Mouse (Mus musculus): ENCODE data around the gene Kmt5a. TPM values are rescaled to one million over a fixed set of nuclear protein-coding genes. Genes with fewer than 3 reads are reported as not detected.

Kmt5a gene
- polyA plus RNA-seq (2017; shearing (Covaris generic)): 10.3 TPM

DNA sequence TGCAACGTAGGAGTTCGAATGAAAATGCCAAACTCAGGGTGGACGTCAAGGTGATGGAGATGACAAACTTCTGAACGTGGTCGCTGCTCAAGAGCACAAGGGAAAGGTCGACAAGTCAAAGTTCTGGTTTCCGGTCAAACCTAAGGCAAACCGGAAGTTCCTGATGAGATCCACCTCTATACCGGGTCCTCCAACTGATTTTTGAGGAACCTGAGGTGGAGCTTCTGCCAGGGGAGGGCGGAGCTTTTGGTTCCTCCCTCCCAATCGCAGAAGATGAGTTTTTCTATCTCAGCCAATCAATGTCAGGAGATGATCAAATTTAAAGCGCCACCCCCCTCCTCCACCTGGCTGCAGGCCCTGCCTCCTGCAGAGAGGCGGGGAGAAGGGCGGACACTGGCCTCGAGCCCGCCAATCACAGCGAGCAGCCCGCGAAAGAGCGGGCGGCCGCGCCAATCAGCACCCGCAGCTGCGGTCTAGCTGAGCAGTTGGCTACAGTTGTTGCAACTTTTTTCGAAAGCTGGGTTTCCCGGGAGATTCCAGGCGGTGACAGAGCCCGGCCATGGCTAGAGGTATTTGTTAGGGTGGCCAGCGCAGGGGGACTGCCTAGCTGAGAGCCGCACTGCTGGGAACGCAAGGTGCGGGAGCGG is at the start of gene Kmt5a:
Kmt5a (plus strand) TSS at position 484 of the 647 bp plus-strand sequence.

DNA sequence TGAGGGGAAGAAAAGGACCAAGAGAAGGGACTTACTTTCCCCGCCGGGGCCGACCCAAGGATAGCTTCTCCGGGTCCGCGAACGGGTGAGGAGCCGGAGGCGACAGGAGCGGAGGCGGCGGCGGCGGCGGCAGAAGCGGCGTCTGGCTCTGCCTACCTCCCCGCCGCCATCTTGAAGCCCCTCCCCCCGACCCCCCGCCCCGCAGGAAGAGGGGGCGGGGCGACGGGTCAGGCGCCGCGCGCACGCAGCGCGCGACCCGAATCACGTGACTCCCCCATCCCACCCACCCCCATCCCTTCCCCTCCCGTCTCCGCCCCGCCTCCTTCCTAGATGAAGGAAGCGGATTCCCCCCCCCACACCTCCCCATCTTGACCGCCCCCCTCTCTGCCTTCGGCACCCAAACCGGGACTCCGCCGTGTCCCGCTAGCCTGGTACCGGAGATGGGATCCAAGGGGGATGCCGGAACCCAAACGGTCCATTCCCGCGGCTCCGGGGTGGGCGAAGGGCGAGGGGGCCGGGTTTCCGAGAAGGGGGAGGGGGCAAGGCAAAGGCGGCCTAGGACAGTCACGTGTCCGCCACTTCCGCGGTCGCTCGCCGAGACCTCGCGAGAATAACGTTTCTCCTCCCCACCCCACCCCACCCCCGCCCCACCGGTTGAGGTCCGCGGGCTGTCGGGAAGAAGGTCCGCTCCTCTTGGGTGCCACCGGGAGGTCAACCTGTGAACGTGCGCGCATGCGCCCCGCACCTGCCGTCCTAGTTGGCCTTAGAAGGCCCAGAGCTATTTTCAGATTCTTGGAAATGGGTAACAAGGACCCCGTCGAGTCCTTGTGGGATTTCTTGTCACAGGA is 14.1 kb upstream of the Kmt5a start, which contains the start of gene Sbno1:
Sbno1 (minus strand) TSS at position 590 of the 848 bp plus-strand sequence.

GRCm38 (mm10) chr5:124482966-124483654 is 43.4 kb downstream of the Kmt5a start, which contains the start of gene Snrnp35:
TSS of gene Snrnp35 (plus strand) at chr5:124483134.

Other genes with a start within 250 kb of the Kmt5a start
- gene Pitpnm2, start 190.2 kb upstream of the Kmt5a start, polyA plus RNA-seq (2017; shearing (Covaris generic)): 11.9 TPM
- 28.1 TPM for gene Mphosph9, start 112.0 kb upstream of the Kmt5a start, polyA plus RNA-seq (2017; shearing (Covaris generic))
- 14.1 TPM for gene 2810006K23Rik, start 111.8 kb upstream of the Kmt5a start, polyA plus RNA-seq (2017; shearing (Covaris generic))
- gene Cdk2ap1, start 76.8 kb upstream of the Kmt5a start, polyA plus RNA-seq (2017; shearing (Covaris generic)): 6.1 TPM
- 155 TPM for gene Sbno1, start 13.9 kb upstream of the Kmt5a start, polyA plus RNA-seq (2017; shearing (Covaris generic))
- gene Rilpl2, start 38.4 kb downstream of the Kmt5a start, polyA plus RNA-seq (2017; shearing (Covaris generic)): 107 TPM
- gene Snrnp35, start 43.2 kb downstream of the Kmt5a start, polyA plus RNA-seq (2017; shearing (Covaris generic)): 7.6 TPM
- 3.5 TPM for gene Rilpl1, start 91.5 kb downstream of the Kmt5a start, polyA plus RNA-seq (2017; shearing (Covaris generic))
- gene Tmed2, start 100.8 kb downstream of the Kmt5a start, polyA plus RNA-seq (2017; shearing (Covaris generic)): 72.4 TPM
- 27.9 TPM for gene Ddx55, start 112.9 kb downstream of the Kmt5a start, polyA plus RNA-seq (2017; shearing (Covaris generic))
- gene Eif2b1, start 139.2 kb downstream of the Kmt5a start, polyA plus RNA-seq (2017; shearing (Covaris generic)): 46.5 TPM
- gene Gtf2h3, start 139.2 kb downstream of the Kmt5a start, polyA plus RNA-seq (2017; shearing (Covaris generic)): 64.6 TPM
- 95.0 TPM for gene Atp6v0a2, start 188.6 kb downstream of the Kmt5a start, polyA plus RNA-seq (2017; shearing (Covaris generic))